Comparison of ENCODE assay signal across 9 mouse cellular contexts in the genomic region with DNA sequence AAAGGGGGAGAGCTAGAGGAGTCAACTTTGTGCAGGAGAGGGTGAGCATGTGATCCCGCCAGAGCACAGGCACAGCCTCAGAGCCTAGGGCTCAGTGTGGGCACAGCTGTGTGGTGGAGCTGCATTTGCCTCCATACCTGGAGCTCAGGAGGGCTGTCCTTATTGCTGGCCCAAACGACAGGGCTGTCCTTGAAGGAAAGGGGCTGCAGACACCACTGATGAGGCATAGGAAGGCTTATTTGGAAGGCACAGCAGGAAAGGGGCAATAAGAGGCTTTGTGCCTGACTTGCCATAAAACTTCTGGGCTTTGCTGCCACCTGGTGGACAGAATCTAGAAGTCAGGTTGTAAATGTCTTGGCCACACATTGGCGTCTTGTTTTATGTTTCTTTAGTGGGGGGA. TPM values are rescaled to one million over a fixed set of nuclear protein-coding genes. Genes with fewer than 3 reads are reported as not detected.
DNase-seq lines count a peak whose midpoint lies in the region; ATAC-seq and TF ChIP-seq lines count a peak whose summit lies in the region.
"Had no signal": no experiment of that assay in that cellular context is flagged by ENCODE, and none has a peak within 500 bp of the region (broad histone marks: within the 10 kb centered on the region; RNA-seq: fewer than 3 reads in every experiment).

No protein-coding gene starts in this region.

- peak; percentile 56 to 85 for TF ChIP-seq CTCF in CH12.LX (conservative IDR thresholded peaks at IDR 0.05 in 1 of 2, IDR thresholded peaks at IDR 0.05 in 1 of 2; ENCODE audit: low read depth in 2 of 2, low read length in 2 of 2)
- peak; percentile 84 for TF ChIP-seq CTCF in liver, postnatal 0 days (IDR thresholded peaks at IDR 0.05; ENCODE audit: low read depth)

- dilution Hi-C loops in CH12.LX (cut with MboI; ENCODE audit: extremely low pct_ligation_motif_present, extremely low pct_unique_long_range_greater_than_20kb, low sequenced_read_pairs) = no loop called here

- TF ChIP-seq POLR2A in CH12.LX (IDR thresholded peaks at IDR 0.05; ENCODE audit: low read depth, low read length) = no peak

- no peak overlapping the region for H3K27ac ChIP-seq in CH12.LX (ENCODE audit: insufficient read depth, low read depth)
- H3K27ac ChIP-seq in liver, postnatal 0 days (ENCODE audit: low read depth) = no peak overlapping the region
- H3K27ac ChIP-seq: limb, embryonic 15.5 days had no signal

- DNase-seq in CH12.LX (ENCODE audit: extremely low read depth) = peak; percentile 71
- peak; percentile 88 for DNase-seq in ZHBTc4 (ENCODE audit: low read depth, low spot score)
- peak; percentile 71 to 80 for DNase-seq in cerebellum, postnatal 25 days
- peak; percentile 70 to 78 for DNase-seq in frontal cortex, postnatal 25 days (ENCODE audit: low spot score in 2 of 2)
- DNase-seq in kidney, postnatal 25 days = peak; percentile 59 to 85
- DNase-seq in liver, postnatal 0 days = peak; percentile 71
- peak; percentile 45 for DNase-seq in ovary, postnatal 36 days (ENCODE audit: low spot score)
- DNase-seq in thymus, postnatal 4 days = peak; percentile 79

- in situ Hi-C loops in CH12.LX (cut with MboI; ENCODE audit: low pct_ligation_motif_present, low pct_unique_long_range_greater_than_20kb, low sequenced_read_pairs) = loop anchor here (10.0 kb wide), 1 partner anchor 249 kb away; no protein-coding TSS in a partner anchor

- no peak for ATAC-seq in liver, postnatal 0 days

- H3K9ac ChIP-seq in CH12.LX (ENCODE audit: insufficient read depth, low read depth) = no peak overlapping the region
- H3K9ac ChIP-seq in liver, postnatal 0 days (replicated peaks) = no peak overlapping the region
- H3K9ac ChIP-seq: limb, embryonic 15.5 days had no signal

- 24% methylated on average over 3 of the region's 3 CpGs for WGBS in liver, postnatal 0 days (ENCODE audit: insufficient replicate concordance)

- H3K9me3 ChIP-seq in CH12.LX (replicated peaks; ENCODE audit: low read length) = no peaks in the 10 kb centered on the region
- H3K9me3 ChIP-seq in liver, postnatal 0 days (ENCODE audit: low read length) = no peaks in the 10 kb centered on the region
- H3K9me3 ChIP-seq: limb, embryonic 15.5 days had no signal

- H3K27me3 ChIP-seq in CH12.LX (replicated peaks) = peaks cover 78% of the 10 kb centered on the region
- 0 out of 2 replicates have a peak, but pooled peaks cover 3% of the 10 kb centered on the region for H3K27me3 ChIP-seq in liver, postnatal 0 days (ENCODE audit: insufficient read depth, low read length)

- no peak overlapping the region; the same call in 1 of the 2 replicates for H3K4me2 ChIP-seq in CH12.LX (ENCODE audit: insufficient read depth, low read depth, poor library complexity, severe bottlenecking)
- H3K4me2 ChIP-seq in liver, postnatal 0 days (ENCODE audit: low read depth, low read length) = no peak overlapping the region
- H3K4me2 ChIP-seq: limb, embryonic 15.5 days had no signal

- H3K4me3 ChIP-seq in CH12.LX (replicated peaks in 1 of 3; ENCODE audit: low read depth in 2 of 3, low read length in 2 of 3, poor library complexity in 1 of 3) = no peak overlapping the region
- no peak overlapping the region for H3K4me3 ChIP-seq in liver, postnatal 0 days (ENCODE audit: low read depth, low read length)
- H3K4me3 ChIP-seq: limb, embryonic 15.5 days had no signal

- H3K36me3 ChIP-seq in CH12.LX (replicated peaks in 1 of 2; ENCODE audit: control insufficient read depth in 1 of 2, insufficient read depth in 1 of 2, low read length in 1 of 2) = no peaks in the 10 kb centered on the region
- H3K36me3 ChIP-seq in liver, postnatal 0 days (replicated peaks; ENCODE audit: insufficient read depth, low read length) = no peaks in the 10 kb centered on the region
- H3K36me3 ChIP-seq: limb, embryonic 15.5 days had no signal

- TF ChIP-seq EP300 in CH12.LX (IDR thresholded peaks at IDR 0.05; ENCODE audit: low read length) = no peak
- TF ChIP-seq EP300 in liver, postnatal 0 days (IDR thresholded peaks at IDR 0.05; ENCODE audit: low read depth) = no peak

- TF ChIP-seq RAD21 in CH12.LX (IDR thresholded peaks at IDR 0.05; ENCODE audit: low read depth, low read length) = peak; percentile 82

- peaks cover 0 to 3% of the 10 kb centered on the region in 2 experiments; a peak in 2 of 4 replicates for H3K4me1 ChIP-seq in CH12.LX (ENCODE audit: control insufficient read depth in 1 of 2, insufficient read depth in 2 of 2)
- H3K4me1 ChIP-seq in liver, postnatal 0 days (ENCODE audit: insufficient read depth) = no peaks in the 10 kb centered on the region
- H3K4me1 ChIP-seq: limb, embryonic 15.5 days had no signal

- no peaks in the 10 kb centered on the region for H3K79me2 ChIP-seq in CH12.LX (replicated peaks; ENCODE audit: control insufficient read depth, extremely low read depth, insufficient read depth, poor library complexity, severe bottlenecking)

TF ChIP-seq in CH12.LX, 34 proteins besides CTCF, POLR2A, EP300 and RAD21:
- peak; percentile 91 for TF ChIP-seq SMC3 (IDR thresholded peaks at IDR 0.05; ENCODE audit: low read depth, low read length)
- TF ChIP-seq ZC3H11A (IDR thresholded peaks at IDR 0.05; ENCODE audit: low read depth, low read length) = peak; percentile 78
- no peak for TF ChIP-seq JUN (IDR thresholded peaks at IDR 0.05; ENCODE audit: insufficient read depth, low read depth, low read length)

RNA-seq across cellular contexts. Expression of a gene that starts 16.9 kb away (rescaled TPM):
- total RNA-seq in CH12.LX (2012; rRNA removed) (not detected in 2 replicates), CH12.LX (2014; rRNA removed) (not detected in 2 replicates)
- polyA plus RNA-seq in CH12.LX (2012; ENCODE audit: insufficient read length, low read depth) = not detected in 2 replicates
- polyA plus RNA-seq in liver, postnatal 0 days (2015; fragmentation: Nextera tagmentation; extraction: Ambion mirVana) = not detected in 2 replicates

RNA-seq across cellular contexts. Expression of a gene that starts 58.0 kb away (rescaled TPM):
- total RNA-seq in CH12.LX (2012; rRNA removed) (1.7 and 3.0 TPM in 2 replicates), CH12.LX (2014; rRNA removed) (0.34 TPM in 2 replicates)
- polyA plus RNA-seq in CH12.LX (2012; ENCODE audit: insufficient read length, low read depth) = 0.90 and 1.0 TPM in 2 replicates
- polyA plus RNA-seq in liver, postnatal 0 days (2015; fragmentation: Nextera tagmentation; extraction: Ambion mirVana) = 2.2 and 2.5 TPM in 2 replicates
